Mouse (Mus musculus) cerebellum, adult 2 months (tissue): ENCODE data around the gene Ankrd54.

Source experiments
- CTCF ChIP-seq: fragments of 200-500 bp; IDR thresholded peaks from 2 replicates; pipeline ENCODE4 v1.5.1; 2011; ENCODE audit warnings: low read depth, mild to moderate bottlenecking, control low read depth, low read length, moderate library complexity, borderline replicate concordance; ENCODE audit not compliant: insufficient read depth
- POLR2A ChIP-seq: fragments of 200-500 bp; IDR thresholded peaks from 2 replicates; pipeline ENCODE4 v1.6.1; 2011; ENCODE audit warnings: low read length, control low read depth, borderline replicate concordance; ENCODE audit not compliant: insufficient read depth

DNA sequence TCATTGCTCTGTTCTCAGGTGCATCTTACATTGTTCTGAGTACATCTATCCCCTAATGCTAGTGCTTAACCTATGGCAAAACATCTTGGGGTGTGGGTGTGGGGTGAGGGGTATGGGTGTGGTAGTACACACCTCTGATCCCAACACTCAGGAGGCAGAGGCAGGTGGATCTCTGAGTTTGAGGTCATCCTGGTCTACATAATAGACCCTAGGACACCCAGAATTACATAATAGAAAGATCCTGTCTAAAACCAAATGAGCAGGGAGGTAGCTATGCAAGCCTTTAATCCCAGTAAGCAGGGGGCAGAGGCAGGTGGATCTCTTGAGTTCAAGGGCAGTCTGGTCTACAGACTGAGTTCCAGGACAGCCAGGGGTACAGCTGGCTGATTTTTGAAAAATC, 11.1 kb upstream of the Ankrd54 start:
- TF ChIP-seq POLR2A (no peak), CTCF (no peak)
